Mouse (Mus musculus) duodenum, adult 2 months (tissue): ENCODE measurements around the gene Cttnbp2nl. TPM values are rescaled to one million over a fixed set of nuclear protein-coding genes. Genes with fewer than 3 reads are reported as not detected.

Experiments
- polyA plus RNA-seq: library from polyadenylated mRNA; depleted of rRNA; stranded (reverse); fragments of >200 nt; gene quantifications from 2 replicates; pipeline ENCODE4 v1.2.3, GENCODE M21; 2012; ENCODE audit warnings: low replicate concordance; rRNA removed

The Cttnbp2nl gene
- polyA plus RNA-seq: 2.0 and 2.5 TPM in 2 replicates

GRCm38 (mm10) chr3:105052937-105053697 lies at the start of gene Cttnbp2nl:
Cttnbp2nl (minus strand) TSS chr3:105053146.

GRCm38 (mm10) chr3:105066544-105066943 lies 13.6 kb upstream of the Cttnbp2nl start, which contains the start of gene 4930564D02Rik:
4930564D02Rik (plus strand) TSS chr3:105066844.

GRCm38 (mm10) chr3:104961066-104962059 lies 91.6 kb downstream of the Cttnbp2nl start, which contains the start of gene Wnt2b:
Wnt2b (minus strand) TSS chr3:104961921.

Other genes with a start within 250 kb of the Cttnbp2nl start
- gene Mov10, start 234.6 kb downstream of the Cttnbp2nl start, polyA plus RNA-seq: 30.7 and 52.9 TPM in 2 replicates
- 3.0 and 3.4 TPM in 2 replicates for gene St7l, start 189.1 kb downstream of the Cttnbp2nl start, polyA plus RNA-seq
- 8.7 TPM in 2 replicates for gene Capza1, start 188.6 kb downstream of the Cttnbp2nl start, polyA plus RNA-seq
- gene Wnt2b, start 91.2 kb downstream of the Cttnbp2nl start, polyA plus RNA-seq: 4.9 and 5.5 TPM in 2 replicates
- gene 4930564D02Rik, start 13.7 kb upstream of the Cttnbp2nl start, polyA plus RNA-seq: not detected in 2 replicates